Mouse (Mus musculus) liver, embryonic 14.5 days (tissue): Measurements from ENCODE around the gene Cic. TPM values are rescaled to one million over a fixed set of nuclear protein-coding genes. Genes with fewer than 3 reads are reported as not detected.
A peak's percentile ranks its signal among the peaks of the same experiment; 100 is the strongest.

Experiments
- ATAC-seq: fragments of 200-750 bp; cut with Nextera tagmentation; 2 replicates; pipeline ENCODE4 v1.8.0; 2017; ENCODE audit warnings: moderate number of reproducible peaks, mild to moderate bottlenecking, moderate library complexity; ENCODE audit not compliant: insufficient read depth
- DNase-seq, 3 experiments: peaks; one replicate each; pipeline ENCODE4 v3.0.0-alpha.2; 2012 to 2013; ENCODE audit warnings: low read depth in 3 of 3, low spot score in 3 of 3
- H3K27ac ChIP-seq: fragments of 300-500 bp; sonication (generic); 2 replicates; pipeline ENCODE4 v1.5.1; 2014; ENCODE audit warnings: moderate library complexity, mild to moderate bottlenecking, control low read depth, inconsistent platforms
- H3K27me3 ChIP-seq: fragments of 300-500 bp; sonication (generic); 2 replicates; pipeline ENCODE4 v1.6.1; 2014; ENCODE audit warnings: mild to moderate bottlenecking, low read length, moderate library complexity; ENCODE audit not compliant: control insufficient read depth, insufficient read depth
- H3K36me3 ChIP-seq: fragments of 300-500 bp; sonication (generic); replicated peaks from 2 replicates; pipeline ENCODE4 v1.6.1; 2014; ENCODE audit warnings: low read depth; ENCODE audit not compliant: control insufficient read depth, insufficient read depth
- H3K4me1 ChIP-seq, 2 experiments: fragments of 200-500 bp in 1 of 2; fragments of 300-500 bp in 1 of 2; sonication (generic) in 1 of 2; replicated peaks; 2 replicates each; pipeline ENCODE4 v1.6.1; 2012 to 2014; ENCODE audit warnings: antibody characterized with exemption in 1 of 2, inconsistent platforms in 1 of 2, low read length in 1 of 2; ENCODE audit not compliant: control insufficient read depth in 2 of 2, insufficient read depth in 2 of 2
- H3K4me2 ChIP-seq: fragments of 300-500 bp; sonication (generic); 2 replicates; pipeline ENCODE4 v1.6.1; 2014; ENCODE audit warnings: low read depth, mild to moderate bottlenecking, control low read depth, moderate library complexity
- H3K4me3 ChIP-seq, 2 experiments: fragments of 200-500 bp in 1 of 2; fragments of 300-500 bp in 1 of 2; sonication (generic) in 1 of 2; 2 replicates each; pipeline ENCODE4 v1.5.1; 2012 to 2014; ENCODE audit warnings: low read depth in 2 of 2, low read length in 2 of 2, mild to moderate bottlenecking in 2 of 2, control low read depth in 1 of 2, inconsistent platforms in 1 of 2, moderate library complexity in 1 of 2; ENCODE audit not compliant: insufficient read depth in 1 of 2
- H3K9ac ChIP-seq: fragments of 300-500 bp; sonication (generic); replicated peaks from 2 replicates; pipeline ENCODE4 v1.6.1; 2014; ENCODE audit warnings: mild to moderate bottlenecking, control low read depth, moderate library complexity
- H3K9me3 ChIP-seq: fragments of 300-500 bp; sonication (generic); 2 replicates; pipeline ENCODE4 v1.6.1; 2016; ENCODE audit warnings: low read length, mixed read lengths; ENCODE audit not compliant: control insufficient read depth
- CTCF ChIP-seq: IDR thresholded peaks from 2 replicates; pipeline ENCODE4 v1.5.1; 2016; ENCODE audit warnings: antibody characterized with exemption, low read depth, control low read depth
- EP300 ChIP-seq: IDR thresholded peaks from 2 replicates; pipeline ENCODE4 v1.6.1; 2016; ENCODE audit warnings: antibody characterized with exemption, low read depth
- WGBS: fragments of 180-500 bp; shearing (Covaris S2); extraction: QIAGEN DNeasy Blood & Tissue Kit; methylation state at CpG from one replicate; pipeline ENCODE4 v1.1.7; 2014; ENCODE audit not compliant: insufficient replicate concordance; 5-methylcytosine and 5-hydroxymethylcytosine counted together
- polyA plus RNA-seq, 2 experiments: library from polyadenylated mRNA; depleted of rRNA in 1 of 2; stranded (reverse) in 1 of 2; unstranded in 1 of 2; fragments of >200 nt; fragmentation: Nextera tagmentation in 1 of 2; extraction: Ambion mirVana in 1 of 2; gene quantifications; 2 replicates each; pipeline versions ENCODE4 v1.2.1 to v1.2.3; 2012 to 2014

Gene Cic
- polyA plus RNA-seq, 2 experiments, result 9.7 to 14.8 TPM

GRCm38 (mm10) chr7:25248846-25249313, 18.6 kb upstream of the Cic start:
- under 1% methylated on average over 24 of the region's 25 CpGs for WGBS
- Histone ChIP-seq H3K27ac (peak overlapping the region; percentile 28; the same call in 1 of the 2 replicates), H3K36me3 (no peaks in the 10 kb centered on the region), H3K27me3 (no peaks in the 10 kb centered on the region), H3K4me3 (peak overlapping the region; percentile 65 to 74), H3K9me3 (no peaks in the 10 kb centered on the region), H3K4me2 (peak overlapping the region; percentile 99), H3K4me1 (peaks cover 14 to 20% of the 10 kb centered on the region in 2 experiments), H3K9ac (peak overlapping the region; percentile 84)
- ATAC-seq (peak; percentile 7; the same call in 1 of the 2 replicates), DNase-seq (no peak)
- TF ChIP-seq CTCF (no peak), EP300 (no peak)

DNA sequence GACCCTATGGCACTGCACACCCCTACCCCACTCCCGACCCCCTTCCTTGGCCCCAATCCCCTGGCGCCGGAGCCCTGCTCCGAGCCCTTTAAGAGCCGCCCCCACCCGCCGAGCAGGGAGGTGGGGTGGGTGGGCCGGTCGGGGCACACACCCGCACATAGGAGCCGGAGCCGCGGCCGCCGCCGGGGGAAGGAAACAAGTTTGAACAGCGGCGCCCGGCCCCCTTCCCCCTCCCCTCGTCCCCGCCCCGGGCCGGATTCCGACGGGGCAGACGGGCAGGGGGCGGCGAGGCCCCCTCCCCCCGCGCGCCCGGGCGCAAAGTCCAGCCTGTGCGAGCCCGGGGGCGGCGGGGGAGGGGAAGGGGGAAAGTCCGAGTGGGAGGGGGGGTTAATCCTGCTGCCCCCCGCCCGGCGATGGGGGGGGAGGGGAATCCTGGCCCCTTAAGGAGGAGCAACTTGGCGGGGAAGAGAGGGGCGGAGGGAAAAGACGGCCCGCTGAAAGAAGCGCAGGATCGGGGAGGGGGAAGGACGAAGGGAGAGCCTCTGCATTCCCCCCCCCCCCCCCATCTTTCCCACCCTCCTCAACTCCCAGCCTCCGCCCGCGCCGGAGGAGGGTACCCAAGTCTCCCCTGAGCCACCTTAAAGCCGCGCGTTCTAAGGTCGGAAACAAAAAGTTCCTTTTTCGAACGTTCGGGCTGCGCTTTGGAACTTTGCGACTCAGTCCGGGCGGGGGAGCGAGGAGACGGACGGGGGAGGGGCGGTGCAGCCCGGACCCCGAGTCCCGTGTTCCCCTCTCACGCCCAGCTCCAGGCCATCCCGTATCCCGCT, 18.0 kb upstream of the Cic start:
- ATAC-seq, result peak; percentile 49

DNA sequence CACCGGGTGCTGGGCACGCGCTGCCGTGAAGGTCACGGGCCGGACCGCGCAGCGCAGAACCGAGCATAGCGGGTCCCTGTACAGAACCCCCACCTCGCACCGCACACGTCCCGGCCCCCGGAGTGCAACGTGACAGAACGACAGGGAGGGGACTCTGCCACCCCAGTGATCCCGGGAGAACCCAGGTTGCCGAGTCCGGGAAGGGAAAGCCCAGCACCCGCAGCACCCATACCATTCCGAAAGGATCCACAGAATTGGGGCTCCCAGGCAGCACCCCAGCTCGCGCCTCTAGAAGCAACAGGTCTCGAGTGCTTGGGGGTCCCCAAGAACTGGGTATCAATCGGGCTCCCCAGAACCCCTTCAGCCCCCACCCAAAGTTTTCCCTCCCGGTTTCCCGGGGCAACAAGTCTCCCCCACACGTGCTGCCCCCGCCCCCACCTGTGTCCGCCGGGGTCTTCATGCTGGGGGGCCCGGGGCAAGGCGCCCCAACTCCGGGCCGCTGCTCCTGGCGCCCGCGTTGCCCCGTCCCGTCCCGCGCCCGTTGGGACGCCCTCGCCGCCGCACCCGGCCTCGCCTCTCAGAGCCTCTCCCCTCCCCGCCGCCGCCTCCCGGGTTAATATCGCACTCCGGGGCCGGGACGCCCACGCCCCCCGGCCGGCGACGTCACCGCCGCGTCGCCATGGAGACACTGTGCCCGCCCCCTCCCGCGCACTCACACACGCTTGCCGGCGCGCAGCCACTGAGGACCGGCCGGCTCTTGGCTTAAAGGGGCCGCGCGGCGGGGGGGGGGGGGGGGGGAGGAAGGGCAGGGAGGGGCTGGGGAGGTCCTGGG, 17.1 kb upstream of the Cic start, which contains the start of gene Erf:
Gene Erf, minus strand, starts transcription at position 621 of the 832 bp plus-strand sequence.
- DNase-seq, result peak; percentile 84 to 86 (median 85)
- H3K4me1 ChIP-seq, result peaks cover 14 to 20% of the 10 kb centered on the region in 2 experiments
- under 1% methylated on average over 76 of the region's 81 CpGs for WGBS

More for the DNA sequence above, 18.0 kb upstream of the Cic start:
- Histone ChIP-seq H3K4me2 (peak overlapping the region; percentile 99), H3K9me3 (no peaks in the 10 kb centered on the region), H3K9ac (peak overlapping the region; percentile 84), H3K27ac (peak overlapping the region; percentile 53), H3K4me1 (peaks cover 14 to 20% of the 10 kb centered on the region in 2 experiments), H3K4me3 (peak overlapping the region; percentile 65 to 74), H3K27me3 (no peaks in the 10 kb centered on the region), H3K36me3 (no peaks in the 10 kb centered on the region)
- DNase-seq, result no peak
- no peak for TF ChIP-seq CTCF
- 2% methylated on average over 54 of the region's 73 CpGs for WGBS

DNA sequence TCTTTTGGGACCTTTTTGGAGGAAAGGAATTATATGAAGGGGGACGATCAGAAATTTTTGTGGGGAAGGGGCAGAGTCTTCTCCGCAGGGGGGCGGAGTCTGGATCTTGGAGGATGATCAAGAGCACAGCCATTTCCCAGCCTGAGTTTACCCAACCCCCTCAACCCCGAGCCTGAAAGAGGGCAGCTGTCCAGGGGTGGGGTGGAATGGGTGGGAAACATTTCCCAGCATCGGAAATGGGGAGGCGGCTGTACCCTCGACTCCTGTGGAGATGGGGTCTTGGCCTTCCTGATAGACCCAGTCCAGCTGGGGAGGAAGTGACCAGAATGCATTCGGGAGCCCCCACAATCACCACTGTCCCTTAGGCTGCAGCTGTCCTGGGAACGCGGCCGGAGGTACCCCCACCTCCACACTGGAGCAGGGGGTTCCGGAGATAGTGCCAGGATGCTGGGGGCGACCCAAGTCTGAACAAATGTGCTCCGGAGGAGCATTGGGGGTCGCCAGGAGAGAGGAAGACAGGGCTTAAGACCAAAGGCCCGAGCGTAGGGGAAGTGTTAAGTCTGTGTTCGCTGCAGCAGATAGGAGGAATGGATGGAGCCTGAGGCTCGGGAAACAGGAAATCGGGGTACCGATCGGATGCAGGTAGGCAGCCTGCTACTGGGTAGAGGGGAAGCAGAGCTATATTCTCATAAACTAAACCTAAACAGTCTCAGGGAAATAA, 16.3 kb upstream of the Cic start:
- TF ChIP-seq CTCF (no peak), EP300 (no peak)
- peaks cover 14 to 20% of the 10 kb centered on the region in 2 experiments for H3K4me1 ChIP-seq
- no peaks in the 10 kb centered on the region for H3K27me3 ChIP-seq
- H3K27ac ChIP-seq, result no peak overlapping the region
- H3K4me2 ChIP-seq, result peak overlapping the region; percentile 99
- ATAC-seq, result 0 out of 2 replicates have a peak, but pooled peaks have one; percentile 17
- no peaks in the 10 kb centered on the region for H3K36me3 ChIP-seq
- DNase-seq, result no peak
- peak overlapping the region; percentile 37 for H3K9ac ChIP-seq
- 9% methylated on average over 22 of the region's 22 CpGs for WGBS
- H3K4me3 ChIP-seq, result peak overlapping the region; percentile 47 to 74
- H3K9me3 ChIP-seq, result no peaks in the 10 kb centered on the region

More for the DNA sequence above, 17.1 kb upstream of the Cic start, which contains the start of gene Erf:
- peak within 1 kb of the TSS; percentile 84 for H3K9ac ChIP-seq
- ATAC-seq, result peak; percentile 81
- peak within 1 kb of the TSS; percentile 56 to 74 for H3K4me3 ChIP-seq
- TF ChIP-seq CTCF, result no peak
- TF ChIP-seq EP300, result no peak
- no peaks in the 10 kb centered on the region for H3K27me3 ChIP-seq
- no peaks in the 10 kb centered on the region for H3K36me3 ChIP-seq
- peak within 1 kb of the TSS; percentile 53 for H3K27ac ChIP-seq
- peak within 1 kb of the TSS; percentile 99 for H3K4me2 ChIP-seq
- H3K9me3 ChIP-seq, result no peaks in the 10 kb centered on the region
